Mouse (Mus musculus) c-Kit-positive CD71-negative TER-119-negative erythroid progenitor cells, embryonic 14.5 days (primary cell): ENCODE measurements around the gene Fam210b.
"Not testable (repeated sequence)": the region's sequence is repeated elsewhere in the genome, so short reads cannot be mapped to it uniquely, and the experiment has no call there.

ENCODE experiments used
- DNase-seq: peaks from one replicate; pipeline ENCODE4 v3.0.0-alpha.2; 2013; ENCODE audit warnings: low read depth

The Fam210b gene

GRCm38 (mm10) chr2:172345258-172345738 is at the start of gene Fam210b:
Fam210b (plus strand) TSS chr2:172345565.
- peak; percentile 98 for DNase-seq

- DNase-seq = no peak
Observed at GRCm38 (mm10) chr2:172298083-172298482, 47.3 kb upstream of the Fam210b start.

- DNase-seq = no peak
Observed at GRCm38 (mm10) chr2:172298542-172298941, 46.8 kb upstream of the Fam210b start.

GRCm38 (mm10) chr2:172299126-172299921 is 46.0 kb upstream of the Fam210b start:
- DNase-seq = no peak

- DNase-seq = no peak
Observed at GRCm38 (mm10) chr2:172302396-172302795, 43.0 kb upstream of the Fam210b start.

GRCm38 (mm10) chr2:172304118-172304708 is 41.2 kb upstream of the Fam210b start:
- no peak for DNase-seq

- DNase-seq = not testable (repeated sequence)
Observed at GRCm38 (mm10) chr2:172305546-172305945, 39.8 kb upstream of the Fam210b start.

- no peak for DNase-seq
Observed at GRCm38 (mm10) chr2:172306544-172306943, 38.8 kb upstream of the Fam210b start.

- no peak for DNase-seq
Observed at GRCm38 (mm10) chr2:172311731-172312130, 33.6 kb upstream of the Fam210b start.

GRCm38 (mm10) chr2:172320878-172321277 is 24.5 kb upstream of the Fam210b start:
- DNase-seq = peak; percentile 58

GRCm38 (mm10) chr2:172328248-172328647 is 17.1 kb upstream of the Fam210b start:
- DNase-seq = no peak

GRCm38 (mm10) chr2:172329179-172329578 is 16.2 kb upstream of the Fam210b start:
- DNase-seq = no peak

GRCm38 (mm10) chr2:172338206-172338942 is 7.0 kb upstream of the Fam210b start:
- no peak for DNase-seq

- no peak for DNase-seq
Observed at GRCm38 (mm10) chr2:172340936-172341335, 4.4 kb upstream of the Fam210b start.

- no peak for DNase-seq
Observed at GRCm38 (mm10) chr2:172341606-172342005, 3.8 kb upstream of the Fam210b start.

GRCm38 (mm10) chr2:172343751-172344150 is 1.6 kb upstream of the Fam210b start:
- no peak for DNase-seq

GRCm38 (mm10) chr2:172344669-172345068 is 696 bp upstream of the Fam210b start:
- no peak for DNase-seq

- DNase-seq = no peak
Observed at GRCm38 (mm10) chr2:172346034-172346929, 917 bp downstream of the Fam210b start.

- no peak for DNase-seq
Observed at GRCm38 (mm10) chr2:172346933-172347611, 1.7 kb downstream of the Fam210b start.

- no peak for DNase-seq
Observed at GRCm38 (mm10) chr2:172348297-172348950, 3.1 kb downstream of the Fam210b start.
